Mouse (Mus musculus) myocyte (in vitro differentiated cells): ENCODE measurements around the gene Myh6.

Experiments used
- CEBPB ChIP-seq: IDR thresholded peaks from 2 replicates; pipeline ENCODE4 v1.6.1; 2011; ENCODE audit warnings: mild to moderate bottlenecking, moderate library complexity; ENCODE audit not compliant: poor library complexity, insufficient read depth, severe bottlenecking
- MAX ChIP-seq: IDR thresholded peaks from one replicate; pipeline ENCODE4 v1.6.1; 2011; ENCODE audit warnings: low read depth, mild to moderate bottlenecking, control low read depth
- MYOG ChIP-seq, 3 experiments: IDR thresholded peaks; one replicate each; pipeline ENCODE4 v1.6.1; 2011; ENCODE audit warnings: control low read depth in 2 of 3, low read depth in 2 of 3, mild to moderate bottlenecking in 2 of 3; ENCODE audit not compliant: insufficient read length in 2 of 3, control insufficient read depth in 1 of 3, insufficient read depth in 1 of 3
- POLR2A ChIP-seq: IDR thresholded peaks from one replicate; pipeline ENCODE4 v1.6.1; 2011; ENCODE audit warnings: low read depth, mild to moderate bottlenecking, control low read depth, moderate library complexity; ENCODE audit not compliant: insufficient read length
- TCF12 ChIP-seq: IDR thresholded peaks from one replicate; pipeline ENCODE4 v1.6.1; 2011; ENCODE audit warnings: mild to moderate bottlenecking, control low read depth; ENCODE audit not compliant: poor library complexity, insufficient read depth, severe bottlenecking
- TCF3 ChIP-seq: IDR thresholded peaks from one replicate; pipeline ENCODE4 v1.6.1; 2011; ENCODE audit warnings: low read depth, control low read depth; ENCODE audit not compliant: insufficient read length
- USF1 ChIP-seq: IDR thresholded peaks from one replicate; pipeline ENCODE4 v1.6.1; 2011; ENCODE audit warnings: low read depth, mild to moderate bottlenecking, control low read depth, moderate library complexity

- TF ChIP-seq POLR2A (no peak), USF1 (no peak), TCF3 (no peak), CEBPB (no peak), MYOG (IDR thresholded peaks at IDR 0.05; ENCODE audit: control insufficient read depth in 1 of 3, insufficient read depth in 1 of 3, insufficient read length in 2 of 3, low read depth in 2 of 3) (no peak), TCF12 (no peak), MAX (no peak)
Observed at GRCm38 (mm10) chr14:54894296-54895151, 72.2 kb downstream of the Myh6 start.
